Mouse (Mus musculus) MEL (cell line): ENCODE measurements around the gene Sh3gl2. TPM values are rescaled to one million over a fixed set of nuclear protein-coding genes. Genes with fewer than 3 reads are reported as not detected.

Experiments used
- DNase-seq: peaks from one replicate; pipeline ENCODE4 v3.0.0; 2011; ENCODE audit warnings: low read depth, low spot score
- H3K27ac ChIP-seq: 2 replicates; pipeline ENCODE4 v1.5.1; 2012; ENCODE audit warnings: low read depth, mild to moderate bottlenecking, control low read depth, low read length, moderate library complexity; ENCODE audit not compliant: control insufficient read depth
- H3K27me3 ChIP-seq, 2 experiments: fragments of 150-350 bp in 1 of 2; sonication (generic) in 1 of 2; 2 replicates each; pipeline ENCODE4 v1.6.1; 2012; ENCODE audit warnings: low read length in 2 of 2, mild to moderate bottlenecking in 2 of 2, improper control_type of control experiment in 1 of 2, moderate library complexity in 1 of 2; ENCODE audit not compliant: insufficient read depth in 2 of 2, control insufficient read depth in 1 of 2
- H3K36me3 ChIP-seq, 2 experiments: 2 replicates each; pipeline ENCODE4 v1.6.1; 2012 to 2014; ENCODE audit warnings: low read length in 2 of 2, improper control_type of control experiment in 1 of 2, inconsistent platforms in 1 of 2, mild to moderate bottlenecking in 1 of 2; ENCODE audit not compliant: insufficient read depth in 2 of 2, control insufficient read depth in 1 of 2
- H3K4me1 ChIP-seq, 2 experiments: fragments of 150-350 bp in 1 of 2; sonication (generic) in 1 of 2; 2 replicates each; pipeline ENCODE4 v1.6.1; 2012; ENCODE audit warnings: low read length in 2 of 2, improper control_type of control experiment in 1 of 2, mild to moderate bottlenecking in 1 of 2; ENCODE audit not compliant: insufficient read depth in 2 of 2, control insufficient read depth in 1 of 2
- H3K4me3 ChIP-seq, 2 experiments: fragments of 150-350 bp in 1 of 2; sonication (generic) in 1 of 2; 2 replicates each; pipeline ENCODE4 v1.5.1; 2012; ENCODE audit warnings: low read depth in 2 of 2, low read length in 2 of 2, mild to moderate bottlenecking in 2 of 2, moderate library complexity in 2 of 2, control low read depth in 1 of 2, improper control_type of control experiment in 1 of 2; ENCODE audit not compliant: control insufficient read depth in 1 of 2, insufficient read depth in 1 of 2
- H3K79me2 ChIP-seq: 2 replicates; pipeline ENCODE4 v1.6.1; 2012; ENCODE audit warnings: mild to moderate bottlenecking, low read length, moderate library complexity; ENCODE audit not compliant: control insufficient read depth, poor library complexity, insufficient read depth
- H3K9ac ChIP-seq: 2 replicates; pipeline ENCODE4 v1.6.1; 2012; ENCODE audit warnings: low read depth, mild to moderate bottlenecking, control low read depth, low read length, moderate library complexity; ENCODE audit not compliant: control insufficient read depth, poor library complexity, severe bottlenecking
- H3K9me3 ChIP-seq: fragments of 150-350 bp; sonication (generic); replicated peaks from 2 replicates; pipeline ENCODE4 v1.6.1; 2012; ENCODE audit warnings: mild to moderate bottlenecking, low read length, improper control_type of control experiment, moderate library complexity; ENCODE audit not compliant: insufficient read depth
- BHLHE40 ChIP-seq: IDR thresholded peaks from 2 replicates; pipeline ENCODE4 v1.6.1; 2012; ENCODE audit warnings: low read depth, mild to moderate bottlenecking, inconsistent platforms, low read length, improper control_type of control experiment, borderline replicate concordance
- CHD1 ChIP-seq: IDR thresholded peaks from 2 replicates; pipeline ENCODE4 v1.6.1; 2012; ENCODE audit warnings: low read depth, mild to moderate bottlenecking, inconsistent platforms, low read length, improper control_type of control experiment
- CHD2 ChIP-seq: IDR thresholded peaks from 2 replicates; pipeline ENCODE4 v1.6.1; 2011; ENCODE audit warnings: low read length, improper control_type of control experiment
- CTCF ChIP-seq, 3 experiments: IDR thresholded peaks in 2 of 3; conservative IDR thresholded peaks in 1 of 3; 2 replicates each; pipeline ENCODE4 v1.5.1; 2011 to 2012; ENCODE audit warnings: low read length in 3 of 3, low read depth in 2 of 3, mild to moderate bottlenecking in 2 of 3, improper control_type of control experiment in 1 of 3, inconsistent platforms in 1 of 3, mixed read lengths in 1 of 3, moderate library complexity in 1 of 3; ENCODE audit not compliant: control insufficient read depth in 1 of 3, insufficient read depth in 1 of 3, poor library complexity in 1 of 3, severe bottlenecking in 1 of 3
- GATA1 ChIP-seq: IDR thresholded peaks from 2 replicates; pipeline ENCODE4 v1.6.1; 2011; ENCODE audit warnings: low read depth, low read length, improper control_type of control experiment
- HCFC1 ChIP-seq: IDR thresholded peaks from 2 replicates; pipeline ENCODE4 v1.6.1; 2012; ENCODE audit warnings: low read depth, mild to moderate bottlenecking, inconsistent platforms, low read length, improper control_type of control experiment, moderate library complexity
- JUND ChIP-seq: IDR thresholded peaks from 2 replicates; pipeline ENCODE4 v1.6.1; 2011; ENCODE audit warnings: low read depth, mild to moderate bottlenecking, improper control_type of control experiment, low read length
- KAT2A ChIP-seq: conservative IDR thresholded peaks from 2 replicates; pipeline ENCODE4 v1.6.1; 2012; ENCODE audit warnings: low read depth, low read length, improper control_type of control experiment, inconsistent platforms
- MAFK ChIP-seq: IDR thresholded peaks from 2 replicates; pipeline ENCODE4 v1.6.1; 2011; ENCODE audit warnings: low read depth, mild to moderate bottlenecking, low read length, improper control_type of control experiment, borderline replicate concordance
- MAX ChIP-seq: IDR thresholded peaks from 2 replicates; pipeline ENCODE4 v1.6.1; 2011; ENCODE audit warnings: low read length, improper control_type of control experiment
- MEF2A ChIP-seq: IDR thresholded peaks from 2 replicates; pipeline ENCODE4 v1.6.1; 2014; ENCODE audit warnings: low read depth, mild to moderate bottlenecking, inconsistent platforms, low read length, improper control_type of control experiment; ENCODE audit not compliant: poor library complexity, insufficient replicate concordance, severe bottlenecking; ENCODE audit errors: extremely low read depth
- MXI1 ChIP-seq: IDR thresholded peaks from 2 replicates; pipeline ENCODE4 v1.6.1; 2011; ENCODE audit warnings: mild to moderate bottlenecking, low read depth, low read length, improper control_type of control experiment
- MYC ChIP-seq: IDR thresholded peaks from 2 replicates; pipeline ENCODE4 v1.6.1; 2011; ENCODE audit warnings: low read depth, mild to moderate bottlenecking, low read length, improper control_type of control experiment, moderate library complexity
- NELFE ChIP-seq: IDR thresholded peaks from 2 replicates; pipeline ENCODE4 v1.6.1; 2011; ENCODE audit warnings: low read depth, low read length, improper control_type of control experiment
- NRF1 ChIP-seq: IDR thresholded peaks from 2 replicates; pipeline ENCODE4 v1.6.1; 2014; ENCODE audit warnings: low read depth, mild to moderate bottlenecking, inconsistent platforms, low read length, improper control_type of control experiment, moderate library complexity; ENCODE audit not compliant: poor library complexity, insufficient read depth, severe bottlenecking
- POLR2AphosphoS5 ChIP-seq: IDR thresholded peaks from 2 replicates; pipeline ENCODE4 v1.6.1; 2012; ENCODE audit warnings: low read depth, borderline replicate concordance, mild to moderate bottlenecking, inconsistent platforms, low read length, moderate library complexity, mixed read lengths
- RAD21 ChIP-seq: IDR thresholded peaks from 2 replicates; pipeline ENCODE4 v1.6.1; 2011; ENCODE audit warnings: mild to moderate bottlenecking, low read depth, low read length, improper control_type of control experiment
- RCOR1 ChIP-seq: IDR thresholded peaks from 2 replicates; pipeline ENCODE4 v1.6.1; 2012; ENCODE audit warnings: low read depth, mild to moderate bottlenecking, inconsistent platforms, low read length, improper control_type of control experiment
- TAL1 ChIP-seq: IDR thresholded peaks from 2 replicates; pipeline ENCODE4 v1.6.1; 2012; ENCODE audit warnings: mild to moderate bottlenecking, inconsistent platforms, low read length, moderate library complexity, mixed read lengths
- TBP ChIP-seq: IDR thresholded peaks from 2 replicates; pipeline ENCODE4 v1.8.0; 2011; ENCODE audit warnings: low read depth, low read length, improper control_type of control experiment
- TCF12 ChIP-seq: IDR thresholded peaks from 2 replicates; pipeline ENCODE4 v1.6.1; 2014; ENCODE audit warnings: low read depth, mild to moderate bottlenecking, inconsistent platforms, low read length, improper control_type of control experiment, moderate library complexity
- UBTF ChIP-seq: IDR thresholded peaks from 2 replicates; pipeline ENCODE4 v1.6.1; 2012; ENCODE audit warnings: low read depth, mild to moderate bottlenecking, inconsistent platforms, low read length, improper control_type of control experiment, moderate library complexity, borderline replicate concordance; ENCODE audit not compliant: insufficient read depth
- USF2 ChIP-seq, 2 experiments: IDR thresholded peaks; 2 replicates each; pipeline ENCODE4 v1.6.1; 2011 to 2012; ENCODE audit warnings: improper control_type of control experiment in 2 of 2, low read length in 2 of 2, borderline replicate concordance in 1 of 2, inconsistent platforms in 1 of 2, low read depth in 1 of 2, mild to moderate bottlenecking in 1 of 2; ENCODE audit not compliant: insufficient read depth in 1 of 2
- ZC3H11A ChIP-seq: IDR thresholded peaks from 2 replicates; pipeline ENCODE4 v1.6.1; 2012; ENCODE audit warnings: low read depth, mild to moderate bottlenecking, inconsistent platforms, low read length, improper control_type of control experiment
- ZMIZ1 ChIP-seq: IDR thresholded peaks from 2 replicates; pipeline ENCODE4 v1.6.1; 2012; ENCODE audit warnings: low read depth, mild to moderate bottlenecking, inconsistent platforms, low read length, improper control_type of control experiment, moderate library complexity
- ZNF384 ChIP-seq: IDR thresholded peaks from 2 replicates; pipeline ENCODE4 v1.6.1; 2012; ENCODE audit warnings: low read depth, mild to moderate bottlenecking, inconsistent platforms, low read length, improper control_type of control experiment
- polyA plus RNA-seq, 2 experiments: library from polyadenylated mRNA; stranded (reverse) in 1 of 2; unstranded in 1 of 2; fragments of >175 nt in 1 of 2; fragments of >200 nt in 1 of 2; gene quantifications; 2 replicates each; pipeline versions ENCODE4 v1.2.1 to v1.2.4; 2012; ENCODE audit warnings: low replicate concordance in 2 of 2, low read depth in 1 of 2; ENCODE audit not compliant: insufficient read length in 2 of 2, insufficient read depth in 1 of 2, missing spikeins in 1 of 2
- total RNA-seq: library from RNA; depleted of rRNA; stranded (reverse); fragments of 300-350 nt; gene quantifications from 2 replicates; pipeline ENCODE4 v1.2.3, GENCODE M21; 2012

The Sh3gl2 gene
- total and polyA plus RNA-seq, 3 experiments: not detected

GRCm38 (mm10) chr4:85260687-85261658, 56.0 kb downstream of the Sh3gl2 start:
- H3K79me2 ChIP-seq: no peaks in the 10 kb centered on the region
- H3K4me1 ChIP-seq: no peaks in the 10 kb centered on the region
- H3K4me3 ChIP-seq: no peak overlapping the region
- DNase-seq: no peak
- H3K9ac ChIP-seq: no peak overlapping the region
- no peaks in the 10 kb centered on the region; a peak in 1 of 4 replicates for H3K27me3 ChIP-seq
- H3K9me3 ChIP-seq: no peaks in the 10 kb centered on the region
- H3K27ac ChIP-seq: no peak overlapping the region
- TF ChIP-seq MAFK (no peak), JUND (no peak), TBP (no peak), UBTF (no peak), CTCF (IDR thresholded peaks at IDR 0.05 in 2 of 3, conservative IDR thresholded peaks at IDR 0.05 in 1 of 3; ENCODE audit: control insufficient read depth in 1 of 3, insufficient read depth in 1 of 3, low read depth in 2 of 3, low read length in 3 of 3, poor library complexity in 1 of 3, severe bottlenecking in 1 of 3) (no peak), RCOR1 (no peak), MXI1 (no peak), CHD2 (no peak), KAT2A (no peak), GATA1 (no peak), TAL1 (no peak), ZMIZ1 (no peak), MEF2A (no peak)
- no peaks in the 10 kb centered on the region for H3K36me3 ChIP-seq

- Histone ChIP-seq H3K9me3 (no peaks in the 10 kb centered on the region), H3K36me3 (no peaks in the 10 kb centered on the region), H3K79me2 (no peaks in the 10 kb centered on the region), H3K9ac (no peak overlapping the region), H3K27me3 (no peaks in the 10 kb centered on the region; a peak in 1 of 4 replicates), H3K27ac (no peak overlapping the region), H3K4me3 (no peak overlapping the region), H3K4me1 (no peaks in the 10 kb centered on the region)
- DNase-seq: no peak
- TF ChIP-seq MAX: no peak
- TF ChIP-seq NELFE: no peak
- TF ChIP-seq RAD21: no peak
- TF ChIP-seq NRF1: no peak
- no peak for TF ChIP-seq USF2 (IDR thresholded peaks at IDR 0.05; ENCODE audit: borderline replicate concordance in 1 of 2, insufficient read depth in 1 of 2, low read depth in 1 of 2, low read length in 2 of 2)
- TF ChIP-seq TCF12: no peak
- TF ChIP-seq ZC3H11A: no peak
- TF ChIP-seq HCFC1: no peak
- TF ChIP-seq MYC: no peak
- TF ChIP-seq ZNF384: no peak
- TF ChIP-seq RCOR1: no peak
- TF ChIP-seq CHD1: no peak
- no peak for TF ChIP-seq KAT2A
- TF ChIP-seq MXI1: no peak
- TF ChIP-seq TBP: no peak
- TF ChIP-seq MEF2A: no peak
- no peak for TF ChIP-seq BHLHE40
- TF ChIP-seq POLR2AphosphoS5: no peak
Observed at GRCm38 (mm10) chr4:85262146-85262545, 57.2 kb downstream of the Sh3gl2 start.
